Mouse (Mus musculus) cerebellum, adult 2 months (tissue): ENCODE measurements around the gene Srsf3. TPM values are rescaled to one million over a fixed set of nuclear protein-coding genes. Genes with fewer than 3 reads are reported as not detected.

Experiments used
- DNase-seq, 2 experiments: peaks; one replicate each; pipeline ENCODE4 v3.0.0; 2021
- H3K27ac ChIP-seq: fragments of 200-500 bp; 2 replicates; pipeline ENCODE4 v1.5.1; 2012; ENCODE audit warnings: low read length, control low read depth, inconsistent platforms; ENCODE audit not compliant: insufficient read depth
- H3K27me3 ChIP-seq: fragments of 200-500 bp; 2 replicates; pipeline ENCODE4 v1.6.1; 2012; ENCODE audit warnings: inconsistent platforms, mild to moderate bottlenecking, low read length, moderate library complexity; ENCODE audit not compliant: control insufficient read depth, insufficient read depth
- H3K4me1 ChIP-seq: fragments of 200-500 bp; 2 replicates; pipeline ENCODE4 v1.6.1; 2011; ENCODE audit warnings: low read length; ENCODE audit not compliant: control insufficient read depth, insufficient read depth
- H3K4me3 ChIP-seq: fragments of 200-500 bp; replicated peaks from 2 replicates; pipeline ENCODE3; 2011; ENCODE audit warnings: mild to moderate bottlenecking, low read depth, low read length, control low read depth; ENCODE audit not compliant: insufficient read depth
- CTCF ChIP-seq: fragments of 200-500 bp; IDR thresholded peaks from 2 replicates; pipeline ENCODE4 v1.5.1; 2011; ENCODE audit warnings: low read depth, mild to moderate bottlenecking, control low read depth, low read length, moderate library complexity, borderline replicate concordance; ENCODE audit not compliant: insufficient read depth
- POLR2A ChIP-seq: fragments of 200-500 bp; IDR thresholded peaks from 2 replicates; pipeline ENCODE4 v1.6.1; 2011; ENCODE audit warnings: low read length, control low read depth, borderline replicate concordance; ENCODE audit not compliant: insufficient read depth
- WGBS: fragments of 180-500 bp; shearing (Covaris S2); methylation state at CpG from one replicate; pipeline ENCODE4 v1.1.7; 2018; 5-methylcytosine and 5-hydroxymethylcytosine counted together
- polyA plus RNA-seq: library from polyadenylated mRNA; depleted of rRNA; stranded (reverse); fragments of >200 nt; gene quantifications from 2 replicates; pipeline ENCODE4 v1.2.3, GENCODE M21; 2012

Gene Srsf3
- polyA plus RNA-seq, 1 experiment: 129 TPM

- DNase-seq: no peak
- no peak overlapping the region for H3K27ac ChIP-seq
- WGBS: 94% methylated on average over 13 of the region's 13 CpGs
- no peaks in the 10 kb centered on the region for H3K27me3 ChIP-seq
- TF ChIP-seq CTCF (no peak), POLR2A (no peak)
- no peaks in the 10 kb centered on the region for H3K4me1 ChIP-seq
- H3K4me3 ChIP-seq: no peak overlapping the region
These were observed 41.7 kb downstream of the Srsf3 start for GRCm38 (mm10) chr17:29074085-29074484.

GRCm38 (mm10) chr17:29076235-29076634, 43.8 kb downstream of the Srsf3 start:
- 59% methylated on average over 8 of the region's 8 CpGs for WGBS
- Histone ChIP-seq H3K27me3 (no peaks in the 10 kb centered on the region), H3K4me1 (no peaks in the 10 kb centered on the region), H3K4me3 (no peak overlapping the region), H3K27ac (no peak overlapping the region)
- TF ChIP-seq CTCF (no peak), POLR2A (no peak)
- no peak for DNase-seq

GRCm38 (mm10) chr17:29077786-29078509, 45.5 kb downstream of the Srsf3 start:
- WGBS: 34% methylated on average over 14 of the region's 14 CpGs
- H3K4me3 ChIP-seq: peak overlapping the region; percentile 16
- peak overlapping the region; percentile 78; the same call in 1 of the 2 replicates for H3K27ac ChIP-seq

GRCm38 (mm10) chr17:29078519-29079383, 46.3 kb downstream of the Srsf3 start:
- Histone ChIP-seq H3K27ac (peak overlapping the region; percentile 78; the same call in 1 of the 2 replicates), H3K27me3 (no peaks in the 10 kb centered on the region), H3K4me3 (peak overlapping the region; percentile 30), H3K4me1 (no peaks in the 10 kb centered on the region)
- WGBS: 43% methylated on average over 25 of the region's 25 CpGs
- no peak for DNase-seq
- TF ChIP-seq CTCF (no peak), POLR2A (no peak)

More at GRCm38 (mm10) chr17:29077786-29078509, 45.5 kb downstream of the Srsf3 start:
- Histone ChIP-seq H3K27me3 (no peaks in the 10 kb centered on the region), H3K4me1 (no peaks in the 10 kb centered on the region)
- DNase-seq: no peak
- TF ChIP-seq CTCF (no peak), POLR2A (no peak)

- TF ChIP-seq POLR2A: no peak
- no peak for TF ChIP-seq CTCF
- DNase-seq: no peak
- Histone ChIP-seq H3K27ac (no peak overlapping the region), H3K4me3 (no peak overlapping the region), H3K27me3 (no peaks in the 10 kb centered on the region), H3K4me1 (no peaks in the 10 kb centered on the region)
- WGBS: 61% methylated on average over 23 of the region's 23 CpGs
These were observed 48.6 kb downstream of the Srsf3 start for GRCm38 (mm10) chr17:29080758-29081617.

- TF ChIP-seq CTCF: no peak
- no peak for TF ChIP-seq POLR2A
- WGBS: 43% methylated on average over 21 of the region's 21 CpGs
- no peak for DNase-seq
- Histone ChIP-seq H3K27ac (no peak overlapping the region), H3K4me3 (no peak overlapping the region), H3K27me3 (no peaks in the 10 kb centered on the region), H3K4me1 (peaks cover under 1% of the 10 kb centered on the region)
These were observed 49.4 kb downstream of the Srsf3 start for GRCm38 (mm10) chr17:29081618-29082381.

- no peak overlapping the region for H3K27ac ChIP-seq
- no peaks in the 10 kb centered on the region for H3K27me3 ChIP-seq
- DNase-seq: no peak
- 92% methylated on average over 8 of the region's 8 CpGs for WGBS
- H3K4me3 ChIP-seq: no peak overlapping the region
- TF ChIP-seq POLR2A (no peak), CTCF (no peak)
- H3K4me1 ChIP-seq: peaks cover 4% of the 10 kb centered on the region
These were observed 51.2 kb downstream of the Srsf3 start for GRCm38 (mm10) chr17:29083586-29083985.
